Mouse (Mus musculus) 3T3-L1 (cell line): ENCODE measurements around the gene Ddx28.

Experiments used
- DNase-seq: peaks from one replicate; pipeline ENCODE4 v3.0.0-alpha.2; 2015; ENCODE audit warnings: low read depth, low spot score

The Ddx28 gene

DNA sequence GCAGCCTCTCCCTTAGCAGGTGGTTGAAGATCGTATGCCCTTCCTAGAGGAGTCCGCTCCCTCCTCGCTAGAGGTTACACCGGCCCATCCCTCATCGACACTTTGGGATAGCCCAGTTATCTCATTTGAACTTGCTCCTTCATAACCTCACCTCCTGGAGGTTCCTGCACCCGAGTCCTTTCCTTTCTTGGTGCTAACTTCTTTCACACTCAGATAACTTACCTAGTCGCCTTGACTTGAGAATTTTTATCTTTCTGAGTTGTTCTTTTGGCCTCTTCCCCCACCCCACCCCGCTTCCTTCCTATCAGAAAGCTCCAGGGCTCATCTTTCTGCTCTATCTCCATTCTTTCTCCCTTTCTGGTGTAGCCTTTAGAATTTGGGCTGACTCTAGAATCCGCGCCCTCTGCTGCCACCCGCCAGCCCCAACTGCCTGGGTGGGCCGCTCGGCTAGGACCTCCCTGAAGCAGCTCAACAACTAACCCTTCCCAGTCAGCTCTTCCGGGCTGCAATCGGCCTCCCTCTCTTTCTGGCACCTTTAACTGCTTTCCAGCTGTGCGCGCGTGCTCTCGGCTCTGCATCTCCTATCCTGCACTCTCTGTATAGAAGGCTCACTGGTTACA, 44.9 kb downstream of the Ddx28 start:
- no peak for DNase-seq

- DNase-seq, result peak; percentile 74
These were observed 45.8 kb downstream of the Ddx28 start, which contains the start of gene Slc12a4 for GRCm38 (mm10) chr8:105965905-105966341. Gene Slc12a4 (minus strand): TSS chr8:105966097.

GRCm38 (mm10) chr8:105965266-105965904, 46.3 kb downstream of the Ddx28 start:
- DNase-seq, result peak; percentile 71

DNA sequence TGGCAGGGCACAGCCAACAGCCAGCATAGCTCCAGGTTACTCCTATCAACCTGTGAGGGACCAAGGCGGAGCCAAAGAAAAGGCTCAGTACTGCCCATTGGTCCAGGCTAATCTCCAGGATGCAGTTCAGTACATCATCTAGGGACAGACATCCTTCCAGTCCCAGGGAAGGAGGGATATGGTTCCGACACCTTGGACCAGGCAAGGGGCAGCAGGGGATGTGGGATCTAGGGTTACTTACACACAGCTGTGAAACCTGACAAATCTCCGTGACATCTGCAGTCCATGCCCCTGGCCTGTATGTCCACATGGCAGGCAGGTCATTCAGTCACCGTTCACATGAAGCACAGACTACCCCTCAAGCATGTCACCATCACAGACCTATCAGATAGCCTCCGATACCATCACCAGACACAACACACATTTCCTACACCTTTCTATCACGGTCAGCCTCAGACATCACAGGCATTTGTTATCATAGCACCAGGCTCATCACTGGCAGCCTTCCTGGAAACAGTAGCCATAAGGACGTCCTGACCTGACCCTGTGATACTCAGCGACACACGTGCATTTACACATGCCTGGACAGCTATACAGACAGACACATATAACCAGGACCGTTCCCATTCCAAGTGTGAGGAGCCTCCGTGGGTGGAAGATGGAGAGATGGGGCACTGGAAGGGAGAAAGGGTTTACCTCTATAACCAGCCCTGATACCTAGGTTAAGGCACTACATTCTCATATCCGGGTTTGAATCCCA, 47.0 kb downstream of the Ddx28 start:
- peak; percentile 46 for DNase-seq

- no peak for DNase-seq
These were observed 50.1 kb downstream of the Ddx28 start for GRCm38 (mm10) chr8:105961536-105961935.

DNA sequence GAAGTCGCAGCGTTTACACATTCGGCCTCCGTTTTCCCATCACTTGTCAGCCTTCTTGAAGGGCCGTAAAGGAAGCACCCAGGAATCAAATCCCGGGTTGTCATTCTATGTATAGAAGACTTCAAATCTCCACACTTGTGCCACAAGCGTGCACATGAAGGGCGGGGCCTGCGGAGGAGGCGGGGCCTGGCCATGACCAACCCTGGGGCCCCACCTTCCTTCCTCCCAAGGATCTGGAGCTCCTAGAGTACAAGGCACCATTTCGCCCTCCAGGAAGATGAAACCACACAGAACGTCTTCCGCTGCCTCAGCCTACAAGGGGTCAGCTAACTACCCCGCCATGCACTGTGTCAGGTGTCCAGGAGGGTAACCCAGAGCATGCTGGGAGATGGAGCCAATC, 50.6 kb downstream of the Ddx28 start:
- DNase-seq, result no peak
